12 mouse cellular contexts compared by ENCODE assay signal in genomic region chr5:137075726-137076125, GRCm38 (mm10). TPM values are rescaled to one million over a fixed set of nuclear protein-coding genes. Genes with fewer than 3 reads are reported as not detected.
DNase-seq lines count a peak whose midpoint lies in the region; ATAC-seq and TF ChIP-seq lines count a peak whose summit lies in the region.
"Had no signal": no experiment of that assay in that cellular context is flagged by ENCODE, and none has a peak within 500 bp of the region (broad histone marks: within the 10 kb centered on the region; RNA-seq: fewer than 3 reads in every experiment).

No protein-coding gene starts in this region.

- peaks cover 40% of the 10 kb centered on the region for H3K4me1 ChIP-seq in kidney, embryonic 16.5 days (ENCODE audit: insufficient read depth, low read length)
- peaks cover 20% of the 10 kb centered on the region for H3K4me1 ChIP-seq in kidney, adult 2 months (ENCODE audit: control insufficient read depth, insufficient read depth, low read length)
- peaks cover 21% of the 10 kb centered on the region for H3K4me1 ChIP-seq in limb, embryonic 15.5 days

- H3K27ac ChIP-seq in kidney, embryonic 16.5 days (ENCODE audit: low read length): peak overlapping the region; percentile 73
- H3K27ac ChIP-seq in kidney, adult 2 months (ENCODE audit: insufficient read depth, low read depth, low read length): no peak overlapping the region; the same call in 1 of the 2 replicates
- peak overlapping the region; percentile 47; the same call in 1 of the 2 replicates for H3K27ac ChIP-seq in limb, embryonic 15.5 days
- H3K27ac ChIP-seq: forebrain, embryonic 12.5 days; midbrain, embryonic 15.5 days had no signal

- no peak for TF ChIP-seq CTCF in kidney, adult 2 months (conservative IDR thresholded peaks at IDR 0.05; ENCODE audit: insufficient read depth, insufficient read length, low read depth, low read length)

- H3K27me3 ChIP-seq in kidney, embryonic 16.5 days (ENCODE audit: insufficient read depth, low read length): no peaks in the 10 kb centered on the region
- H3K27me3 ChIP-seq in kidney, adult 2 months (replicated peaks; ENCODE audit: control insufficient read depth, insufficient read depth, low read length): no peaks in the 10 kb centered on the region
- H3K27me3 ChIP-seq in limb, embryonic 15.5 days: no peaks in the 10 kb centered on the region
- H3K27me3 ChIP-seq: midbrain, embryonic 15.5 days had no signal

- WGBS in kidney, embryonic 16.5 days: 67% methylated on average over 6 of the region's 6 CpGs
- 72% methylated on average over 6 of the region's 6 CpGs for WGBS in kidney, adult 2 months
- WGBS in limb, embryonic 15.5 days: 71% methylated on average over 6 of the region's 6 CpGs

- no peak overlapping the region for H3K4me3 ChIP-seq in kidney, embryonic 16.5 days (ENCODE audit: low read length)
- no peak overlapping the region for H3K4me3 ChIP-seq in kidney, adult 2 months (ENCODE audit: insufficient read depth, low read depth, low read length)
- H3K4me3 ChIP-seq in limb, embryonic 15.5 days: no peak overlapping the region
- H3K4me3 ChIP-seq: forebrain, embryonic 12.5 days; midbrain, embryonic 15.5 days had no signal

- no peaks in the 10 kb centered on the region for H3K36me3 ChIP-seq in kidney, embryonic 16.5 days (ENCODE audit: insufficient read depth, low read length)
- no peaks in the 10 kb centered on the region for H3K36me3 ChIP-seq in kidney, adult 2 months (ENCODE audit: control insufficient read depth, insufficient read depth, low read length)
- H3K36me3 ChIP-seq in limb, embryonic 15.5 days: no peaks in the 10 kb centered on the region
- H3K36me3 ChIP-seq: forebrain, embryonic 12.5 days; midbrain, embryonic 15.5 days had no signal

- TF ChIP-seq POLR2A in kidney, adult 2 months (IDR thresholded peaks at IDR 0.05; ENCODE audit: low read depth, low read length): no peak

- H3K4me2 ChIP-seq in kidney, embryonic 16.5 days (replicated peaks; ENCODE audit: low read depth, low read length): no peak overlapping the region
- H3K4me2 ChIP-seq in limb, embryonic 15.5 days: no peak overlapping the region
- H3K4me2 ChIP-seq: forebrain, embryonic 12.5 days; midbrain, embryonic 15.5 days had no signal

- no peak overlapping the region for H3K9ac ChIP-seq in kidney, embryonic 16.5 days (replicated peaks; ENCODE audit: low read length)
- H3K9ac ChIP-seq in limb, embryonic 15.5 days: no peak overlapping the region
- H3K9ac ChIP-seq: forebrain, embryonic 12.5 days; midbrain, embryonic 15.5 days had no signal

- DNase-seq in cerebellum, adult 11 months: peak; percentile 42
- DNase-seq in cerebellum, postnatal 4 days (ENCODE audit: low spot score in 2 of 2): no peak
- no peak for DNase-seq in kidney, adult 2 months
- peak; percentile 44 to 55 for DNase-seq in cerebellum, adult 18-20 months
- DNase-seq in left cerebral cortex, adult 11 months (ENCODE audit: low spot score): no peak
- DNase-seq in ovary, postnatal 10 days (ENCODE audit: low spot score): no peak
- DNase-seq: adrenal gland, adult 8-10 months; kidney, adult 9 months had no signal

- no peak for ATAC-seq in kidney, embryonic 16.5 days (ENCODE audit: low FRiP score, low TSS enrichment)
- no peak for ATAC-seq in limb, embryonic 15.5 days (ENCODE audit: insufficient number of reproducible peaks, low FRiP score, low TSS enrichment, low read depth)
- ATAC-seq: midbrain, embryonic 15.5 days had no signal

- H3K9me3 ChIP-seq in kidney, embryonic 16.5 days (ENCODE audit: low read length): no peaks in the 10 kb centered on the region
- no peaks in the 10 kb centered on the region for H3K9me3 ChIP-seq in limb, embryonic 15.5 days
- H3K9me3 ChIP-seq: forebrain, embryonic 12.5 days; midbrain, embryonic 15.5 days had no signal

RNA-seq across cellular contexts. Expression of gene Serpine1, which starts 3.7 kb away (rescaled TPM):
- 0.29 and 0.53 TPM in 2 replicates for polyA plus RNA-seq in kidney, embryonic 16.5 days (2015; fragmentation: Nextera tagmentation; extraction: Ambion mirVana)
- 1.1 and 2.1 TPM in 2 replicates for polyA plus RNA-seq in kidney, adult 2 months (2012; rRNA removed)
- 0.52 and 0.65 TPM in 2 replicates for polyA plus RNA-seq in limb, embryonic 15.5 days (2015; fragmentation: Nextera tagmentation; extraction: Ambion mirVana)

RNA-seq across cellular contexts. Expression of gene Ap1s1, which starts 29.8 kb away (rescaled TPM):
- 201 TPM in 2 replicates for polyA plus RNA-seq in kidney, embryonic 16.5 days (2015; fragmentation: Nextera tagmentation; extraction: Ambion mirVana)
- polyA plus RNA-seq in kidney, adult 2 months (2012; rRNA removed): 57.7 and 67.0 TPM in 2 replicates
- polyA plus RNA-seq in limb, embryonic 15.5 days (2015; fragmentation: Nextera tagmentation; extraction: Ambion mirVana): 161 and 178 TPM in 2 replicates

RNA-seq across cellular contexts. Expression of gene Trim56, which starts 40.3 kb away (rescaled TPM):
- polyA plus RNA-seq in kidney, embryonic 16.5 days (2015; fragmentation: Nextera tagmentation; extraction: Ambion mirVana): 9.4 and 11.9 TPM in 2 replicates
- polyA plus RNA-seq in kidney, adult 2 months (2012; rRNA removed): 10.2 and 14.4 TPM in 2 replicates
- 7.6 and 8.8 TPM in 2 replicates for polyA plus RNA-seq in limb, embryonic 15.5 days (2015; fragmentation: Nextera tagmentation; extraction: Ambion mirVana)

RNA-seq across cellular contexts. Expression of gene Vgf, which starts 49.5 kb away (rescaled TPM):
- 0.24 and 0.28 TPM in 2 replicates for polyA plus RNA-seq in kidney, embryonic 16.5 days (2015; fragmentation: Nextera tagmentation; extraction: Ambion mirVana)
- polyA plus RNA-seq in kidney, adult 2 months (2012; rRNA removed): 0.03 and 0.08 TPM in 2 replicates
- 0.06 and 0.09 TPM in 2 replicates for polyA plus RNA-seq in limb, embryonic 15.5 days (2015; fragmentation: Nextera tagmentation; extraction: Ambion mirVana)

Comparison
In these comparisons a context has a peak if more than half of its experiments do, and no peak if none do; other contexts are left out.
1. DNase-seq: peak in cerebellum, adult 11 months (single experiment) and cerebellum, adult 18-20 months (2 of 2); none in cerebellum, postnatal 4 days (0 of 2), kidney, adult 2 months (single experiment), left cerebral cortex, adult 11 months (single experiment) and ovary, postnatal 10 days (single experiment).